Mouse (Mus musculus) liver, embryonic 15.5 days (tissue): ENCODE data around the gene Vmn1r17. TPM values are rescaled to one million over a fixed set of nuclear protein-coding genes. Genes with fewer than 3 reads are reported as not detected.
"Not testable (repeated sequence)": the region's sequence is repeated elsewhere in the genome, so short reads cannot be mapped to it uniquely, and the experiment has no call there.

ENCODE experiments used
- ATAC-seq: fragments of 200-750 bp; cut with Nextera tagmentation; 2 replicates; pipeline ENCODE4 v1.8.0; 2017; ENCODE audit warnings: moderate number of reproducible peaks, mild to moderate bottlenecking, moderate library complexity; ENCODE audit not compliant: insufficient read depth
- H3K27ac ChIP-seq: fragments of 300-500 bp; sonication (generic); replicated peaks from 2 replicates; pipeline ENCODE4 v1.5.1; 2015; ENCODE audit warnings: mild to moderate bottlenecking, inconsistent platforms
- H3K27me3 ChIP-seq: fragments of 300-500 bp; sonication (generic); 2 replicates; pipeline ENCODE4 v1.6.1; 2015; ENCODE audit warnings: mild to moderate bottlenecking, inconsistent platforms
- H3K36me3 ChIP-seq: fragments of 300-500 bp; sonication (generic); replicated peaks from 2 replicates; pipeline ENCODE4 v1.6.1; 2015; ENCODE audit warnings: moderate library complexity, mild to moderate bottlenecking, inconsistent platforms
- H3K4me1 ChIP-seq: fragments of 300-500 bp; sonication (generic); replicated peaks from 2 replicates; pipeline ENCODE4 v1.6.1; 2015; ENCODE audit warnings: inconsistent platforms
- H3K4me2 ChIP-seq: fragments of 300-500 bp; sonication (generic); 2 replicates; pipeline ENCODE4 v1.6.1; 2015; ENCODE audit warnings: moderate library complexity, mild to moderate bottlenecking, inconsistent platforms
- H3K4me3 ChIP-seq: fragments of 300-500 bp; sonication (generic); replicated peaks from 2 replicates; pipeline ENCODE4 v1.5.1; 2015; ENCODE audit warnings: mild to moderate bottlenecking, inconsistent platforms
- H3K9ac ChIP-seq: fragments of 300-500 bp; sonication (generic); 2 replicates; pipeline ENCODE4 v1.6.1; 2015; ENCODE audit warnings: moderate library complexity, mild to moderate bottlenecking, inconsistent platforms
- H3K9me3 ChIP-seq: fragments of 300-500 bp; sonication (generic); replicated peaks from 2 replicates; pipeline ENCODE4 v1.6.1; 2016; ENCODE audit warnings: inconsistent platforms
- WGBS: fragments of 180-500 bp; shearing (Covaris S2); methylation state at CpG from one replicate; pipeline ENCODE4 v1.1.7; 2015; ENCODE audit warnings: mixed read lengths; ENCODE audit not compliant: insufficient replicate concordance; 5-methylcytosine and 5-hydroxymethylcytosine counted together
- polyA plus RNA-seq: library from polyadenylated mRNA; unstranded; fragments of >200 nt; fragmentation: Nextera tagmentation; extraction: Ambion mirVana; gene quantifications from 2 replicates; pipeline ENCODE4 v1.2.1, GENCODE M21; 2015

Vmn1r17 gene
- not detected in 2 replicates for polyA plus RNA-seq

GRCm38 (mm10) chr6:57363627-57364026 lies at the start of gene Vmn1r17:
Gene Vmn1r17, minus strand, starts transcription at chr6:57363727.
- no peak within 1 kb of the TSS for H3K9ac ChIP-seq
- no peak for ATAC-seq
- no peak within 1 kb of the TSS for H3K4me2 ChIP-seq
- no peaks in the 10 kb centered on the region for H3K4me1 ChIP-seq
- H3K27ac ChIP-seq, result no peak within 1 kb of the TSS
- H3K27me3 ChIP-seq, result no peaks in the 10 kb centered on the region
- H3K9me3 ChIP-seq, result no peaks in the 10 kb centered on the region
- H3K36me3 ChIP-seq, result no peaks in the 10 kb centered on the region
- no peak within 1 kb of the TSS for H3K4me3 ChIP-seq
- 53% methylated on average over 1 of the region's 1 CpGs for WGBS

DNA sequence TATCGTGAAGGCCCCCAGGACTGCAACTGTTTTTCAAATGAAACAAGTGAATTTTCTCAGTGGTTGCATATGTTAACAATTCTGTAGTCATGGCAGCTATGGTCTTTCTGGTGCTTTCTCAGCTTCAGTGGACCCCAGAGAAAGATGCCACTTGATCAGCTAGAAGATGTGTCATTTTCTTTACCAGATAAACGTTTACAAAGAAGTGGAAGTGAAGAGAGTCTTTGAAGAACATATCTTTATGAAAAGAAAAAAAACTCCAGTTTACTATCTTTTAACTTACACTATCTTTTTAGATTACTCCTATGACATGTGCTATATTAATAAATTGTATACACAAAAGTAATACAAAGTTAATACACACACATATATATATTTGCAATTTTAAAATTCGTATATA lies 40.0 kb upstream of the Vmn1r17 start, which contains the start of gene Vmn1r19:
Gene Vmn1r19 (plus strand): TSS at position 301 of the 400 bp plus-strand sequence.
- not testable (repeated sequence) for H3K27ac ChIP-seq, H3K4me3 ChIP-seq, H3K9ac ChIP-seq, H3K36me3 ChIP-seq, H3K4me2 ChIP-seq, ATAC-seq, H3K9me3 ChIP-seq, H3K4me1 ChIP-seq, H3K27me3 ChIP-seq
- WGBS, result 39% methylated on average over 3 of the region's 3 CpGs

DNA sequence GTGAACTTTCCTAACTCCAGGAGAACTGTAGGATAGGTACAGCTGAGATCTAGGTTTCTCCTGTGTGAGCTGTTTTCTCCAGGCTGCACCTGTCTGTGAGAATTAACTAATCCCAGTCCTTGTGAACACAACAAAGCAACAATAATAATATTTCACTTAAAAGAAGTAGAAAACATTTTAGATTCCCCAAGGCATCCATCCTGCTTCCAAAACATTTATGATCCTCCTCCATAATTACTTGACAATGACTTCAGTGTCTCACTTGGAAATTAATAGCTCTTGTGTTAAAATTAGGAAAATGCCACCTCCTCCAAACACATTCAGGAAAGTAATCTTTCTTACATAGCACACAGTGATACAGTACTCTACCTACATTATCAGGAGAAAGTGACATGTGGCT lies 32.2 kb upstream of the Vmn1r17 start, which contains the start of gene Vmn1r18:
Gene Vmn1r18 (minus strand): TSS at position 101 of the 400 bp plus-strand sequence.
- Histone ChIP-seq H3K27me3 (no peaks in the 10 kb centered on the region), H3K4me1 (no peaks in the 10 kb centered on the region), H3K27ac (no peak within 1 kb of the TSS), H3K4me3 (no peak within 1 kb of the TSS), H3K36me3 (no peaks in the 10 kb centered on the region), H3K9me3 (no peaks in the 10 kb centered on the region), H3K4me2 (no peak within 1 kb of the TSS), H3K9ac (no peak within 1 kb of the TSS)
- ATAC-seq, result no peak

- H3K27ac ChIP-seq, result no peak overlapping the region
- H3K4me1 ChIP-seq, result no peaks in the 10 kb centered on the region
- H3K4me2 ChIP-seq, result no peak overlapping the region
- no peaks in the 10 kb centered on the region for H3K27me3 ChIP-seq
- H3K4me3 ChIP-seq, result no peak overlapping the region
- no peaks in the 10 kb centered on the region for H3K9me3 ChIP-seq
- H3K36me3 ChIP-seq, result no peaks in the 10 kb centered on the region
- no peak for ATAC-seq
- WGBS, result 67% methylated on average over 1 of the region's 1 CpGs
- H3K9ac ChIP-seq, result no peak overlapping the region
Observed at GRCm38 (mm10) chr6:57367496-57367895, 4.0 kb upstream of the Vmn1r17 start.

- WGBS, result 66% methylated on average over 1 of the region's 1 CpGs
- H3K27ac ChIP-seq, H3K4me3 ChIP-seq, H3K4me1 ChIP-seq, H3K9ac ChIP-seq, ATAC-seq, H3K36me3 ChIP-seq, H3K9me3 ChIP-seq, H3K4me2 ChIP-seq, H3K27me3 ChIP-seq: not testable (repeated sequence)
Observed at GRCm38 (mm10) chr6:57365866-57366265, 2.3 kb upstream of the Vmn1r17 start.

- no peak overlapping the region for H3K4me3 ChIP-seq
- no peaks in the 10 kb centered on the region for H3K4me1 ChIP-seq
- H3K27ac ChIP-seq, result no peak overlapping the region
- no peak for ATAC-seq
- WGBS, result 39% methylated on average over 2 of the region's 2 CpGs
- H3K27me3 ChIP-seq, result no peaks in the 10 kb centered on the region
- no peak overlapping the region for H3K4me2 ChIP-seq
- H3K36me3 ChIP-seq, result no peaks in the 10 kb centered on the region
- no peaks in the 10 kb centered on the region for H3K9me3 ChIP-seq
- H3K9ac ChIP-seq, result no peak overlapping the region
Observed at GRCm38 (mm10) chr6:57356864-57357263, 6.7 kb downstream of the Vmn1r17 start.

DNA sequence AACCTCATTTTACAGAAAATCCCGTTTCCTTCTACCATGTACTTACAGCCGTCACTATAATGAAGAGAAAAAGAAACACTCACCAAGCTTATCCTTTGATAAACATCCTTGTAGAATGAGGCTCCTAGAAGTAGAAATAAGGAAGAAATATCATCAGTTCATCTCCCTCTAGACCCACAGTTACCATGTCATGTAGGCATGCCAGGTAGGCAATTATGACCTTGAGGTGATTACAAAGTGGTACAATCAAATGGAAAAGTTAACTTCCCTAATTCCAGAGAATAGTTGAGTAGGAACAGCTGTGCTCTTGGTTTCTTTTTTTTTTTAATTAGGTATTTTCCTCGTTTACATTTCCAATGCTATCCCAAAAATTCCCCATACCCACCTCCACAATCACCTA lies 34.1 kb downstream of the Vmn1r17 start, which contains the start of gene Vmn1r16:
Gene Vmn1r16 (minus strand): TSS at position 101 of the 400 bp plus-strand sequence.
- Histone ChIP-seq H3K4me2 (no peak within 1 kb of the TSS), H3K27me3 (no peaks in the 10 kb centered on the region), H3K9me3 (no peaks in the 10 kb centered on the region), H3K27ac (no peak within 1 kb of the TSS), H3K4me3 (no peak within 1 kb of the TSS), H3K36me3 (no peaks in the 10 kb centered on the region), H3K9ac (no peak within 1 kb of the TSS), H3K4me1 (no peaks in the 10 kb centered on the region)
- ATAC-seq, result no peak
- WGBS, result 51% methylated on average over 3 of the region's 3 CpGs

- Histone ChIP-seq H3K9me3 (no peaks in the 10 kb centered on the region), H3K4me2 (no peak overlapping the region), H3K9ac (no peak overlapping the region), H3K36me3 (no peaks in the 10 kb centered on the region), H3K27ac (no peak overlapping the region), H3K4me3 (no peak overlapping the region), H3K4me1 (no peaks in the 10 kb centered on the region), H3K27me3 (no peaks in the 10 kb centered on the region)
- ATAC-seq, result no peak
Observed at GRCm38 (mm10) chr6:57326176-57326575, 37.4 kb downstream of the Vmn1r17 start.

Other genes with a start within 250 kb of the Vmn1r17 start
- gene Vmn1r11, start 230.3 kb downstream of the Vmn1r17 start, polyA plus RNA-seq, result not detected in 2 replicates
- gene Vmn1r12, start 206.8 kb downstream of the Vmn1r17 start, polyA plus RNA-seq, result not detected in 2 replicates
- gene Vmn1r13, start 160.4 kb downstream of the Vmn1r17 start, polyA plus RNA-seq, result not detected in 2 replicates
- not detected in 2 replicates for gene Vmn1r14, start 132.0 kb downstream of the Vmn1r17 start, polyA plus RNA-seq
- gene Vmn1r15, start 105.8 kb downstream of the Vmn1r17 start, polyA plus RNA-seq, result not detected in 2 replicates
- not detected in 2 replicates for gene Vmn1r16, start 34.2 kb downstream of the Vmn1r17 start, polyA plus RNA-seq
- not detected in 2 replicates for gene Vmn1r18, start 32.1 kb upstream of the Vmn1r17 start, polyA plus RNA-seq
- gene Vmn1r19, start 40.1 kb upstream of the Vmn1r17 start, polyA plus RNA-seq, result not detected in 2 replicates
- not detected in 2 replicates for gene Vmn1r20, start 65.2 kb upstream of the Vmn1r17 start, polyA plus RNA-seq
- gene Ppm1k, start 171.7 kb upstream of the Vmn1r17 start, polyA plus RNA-seq, result 4.6 and 5.1 TPM in 2 replicates
- 3.0 and 3.7 TPM in 2 replicates for gene Herc6, start 217.3 kb upstream of the Vmn1r17 start, polyA plus RNA-seq